Mouse (Mus musculus): ENCODE measurements at regions not wholly inside any gene's neighbourhood (a gene's known extent, or its start where the extent isn't known, plus 50 kb on each side); places are given as distances from the start of the nearest gene placed in this dataset.

- no peak for ATAC-seq
Observed at GRCm38 (mm10) chr13:102533784-102534183, 159.6 kb upstream of the Cd180 start.

GRCm38 (mm10) chr13:102537424-102538242 is 155.7 kb upstream of the Cd180 start:
- ATAC-seq, result no peak

DNA sequence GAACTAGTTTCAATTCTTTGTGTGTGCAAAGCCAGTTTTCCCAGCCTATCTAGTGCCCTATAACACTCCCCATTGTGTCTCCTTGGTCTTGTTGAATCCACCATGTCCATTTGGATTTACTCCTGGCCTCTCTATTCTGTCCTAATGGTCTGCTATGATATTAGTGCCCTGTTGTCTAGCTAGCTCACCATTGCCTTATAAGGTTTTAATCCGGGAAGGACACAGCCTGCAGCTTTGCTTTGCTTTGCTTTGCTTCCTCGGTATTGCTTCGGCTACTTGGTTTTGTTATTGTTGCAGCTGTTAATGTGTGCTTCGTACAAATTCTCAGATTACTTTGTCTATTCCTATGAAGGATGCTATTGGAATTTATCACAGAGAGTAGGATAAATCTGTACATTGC is 152.9 kb upstream of the Cd180 start:
- ATAC-seq, result no peak

GRCm38 (mm10) chr13:102544359-102545165 is 148.8 kb upstream of the Cd180 start:
- ATAC-seq, result no peak

DNA sequence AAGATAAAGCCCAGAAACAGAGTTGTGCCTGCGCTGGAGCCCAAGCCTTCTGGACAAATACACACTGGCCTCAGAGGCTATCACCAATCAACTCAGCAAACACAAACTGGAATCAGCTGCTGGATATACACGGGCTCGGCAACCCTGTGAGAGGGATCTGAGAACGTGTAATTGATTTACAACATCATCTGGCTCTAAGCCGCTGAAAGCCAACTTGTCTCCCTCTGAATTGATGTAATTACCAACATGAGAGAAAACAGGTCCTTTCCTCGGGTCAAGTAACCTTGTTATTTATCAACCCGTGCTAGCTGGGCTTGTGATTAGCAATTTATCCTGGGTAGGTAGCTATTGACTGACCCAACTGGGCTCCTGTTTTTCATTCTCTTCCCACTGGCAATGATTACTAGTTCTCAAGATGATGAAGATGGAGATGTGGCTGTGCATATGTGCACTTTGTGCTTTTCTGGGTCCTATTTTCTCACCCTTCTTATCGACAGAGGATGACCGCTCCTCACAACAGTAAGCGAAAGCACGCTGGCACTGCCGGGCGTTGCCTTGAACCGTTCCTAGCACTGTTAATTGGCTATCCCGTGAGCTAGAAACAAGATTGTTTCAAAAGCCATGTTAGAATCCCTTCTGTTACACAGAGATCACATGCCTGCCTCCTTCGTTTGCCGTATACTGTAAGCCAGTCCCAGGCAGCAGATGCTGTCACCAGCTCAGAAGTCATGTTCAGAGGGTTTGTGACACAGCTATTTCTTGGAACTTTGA is 147.3 kb upstream of the Cd180 start:
- ATAC-seq, result no peak

DNA sequence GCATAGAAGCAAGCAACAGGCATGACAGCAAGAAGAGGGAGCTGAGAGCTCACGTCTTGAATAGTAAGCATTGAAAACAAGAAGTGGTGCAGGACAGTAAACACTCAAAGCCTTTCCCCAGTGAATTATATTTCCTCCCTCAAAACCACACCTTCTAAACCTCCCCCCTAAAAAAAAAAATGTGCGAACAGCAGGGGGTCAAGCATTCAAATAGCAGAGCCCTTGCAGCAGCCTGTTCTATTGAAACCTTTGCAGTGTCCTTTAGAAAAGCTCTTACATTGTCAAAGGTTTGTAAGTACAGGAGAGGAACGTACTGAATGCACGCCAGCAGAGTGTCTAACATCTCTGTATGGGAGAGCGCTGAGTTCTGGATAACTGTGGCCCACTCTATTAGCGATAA is 145.1 kb upstream of the Cd180 start:
- no peak for ATAC-seq

- ATAC-seq, result no peak
Observed at GRCm38 (mm10) chr13:102566846-102567572, 126.3 kb upstream of the Cd180 start.

DNA sequence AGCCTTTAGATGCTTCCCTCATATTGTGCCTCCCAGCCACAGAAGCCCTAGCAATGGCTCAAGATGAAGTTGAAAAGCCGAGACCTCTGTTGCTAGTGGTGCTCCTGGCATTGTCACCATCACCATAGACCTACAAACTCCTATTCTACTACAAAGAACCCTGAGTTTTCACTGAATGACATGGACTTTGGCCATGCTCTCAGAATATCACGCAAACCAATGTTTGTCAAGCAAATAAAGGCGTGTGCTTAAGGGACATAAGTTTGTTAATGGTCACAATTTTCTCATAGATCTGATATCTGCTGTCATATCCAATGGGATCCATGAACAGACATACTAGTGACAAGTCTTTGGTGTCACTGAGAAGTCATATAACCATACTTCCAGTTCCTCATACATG is 123.8 kb upstream of the Cd180 start:
- ATAC-seq, result no peak

- no peak for ATAC-seq
Observed at GRCm38 (mm10) chr13:102570286-102570685, 123.1 kb upstream of the Cd180 start.

- ATAC-seq, result no peak
Observed at GRCm38 (mm10) chr13:102573286-102573921, 120.0 kb upstream of the Cd180 start.

- ATAC-seq, result no peak
Observed at GRCm38 (mm10) chr13:102576871-102577662, 116.3 kb upstream of the Cd180 start.

GRCm38 (mm10) chr13:102578811-102579210 is 114.5 kb upstream of the Cd180 start:
- no peak for ATAC-seq

GRCm38 (mm10) chr13:102579638-102580037 is 113.7 kb upstream of the Cd180 start:
- no peak for ATAC-seq

GRCm38 (mm10) chr13:102583984-102584645 is 109.2 kb upstream of the Cd180 start:
- ATAC-seq, result no peak

- no peak for ATAC-seq
Observed at GRCm38 (mm10) chr13:102586215-102586614, 107.1 kb upstream of the Cd180 start.

GRCm38 (mm10) chr13:102589680-102590435 is 103.5 kb upstream of the Cd180 start:
- no peak for ATAC-seq

DNA sequence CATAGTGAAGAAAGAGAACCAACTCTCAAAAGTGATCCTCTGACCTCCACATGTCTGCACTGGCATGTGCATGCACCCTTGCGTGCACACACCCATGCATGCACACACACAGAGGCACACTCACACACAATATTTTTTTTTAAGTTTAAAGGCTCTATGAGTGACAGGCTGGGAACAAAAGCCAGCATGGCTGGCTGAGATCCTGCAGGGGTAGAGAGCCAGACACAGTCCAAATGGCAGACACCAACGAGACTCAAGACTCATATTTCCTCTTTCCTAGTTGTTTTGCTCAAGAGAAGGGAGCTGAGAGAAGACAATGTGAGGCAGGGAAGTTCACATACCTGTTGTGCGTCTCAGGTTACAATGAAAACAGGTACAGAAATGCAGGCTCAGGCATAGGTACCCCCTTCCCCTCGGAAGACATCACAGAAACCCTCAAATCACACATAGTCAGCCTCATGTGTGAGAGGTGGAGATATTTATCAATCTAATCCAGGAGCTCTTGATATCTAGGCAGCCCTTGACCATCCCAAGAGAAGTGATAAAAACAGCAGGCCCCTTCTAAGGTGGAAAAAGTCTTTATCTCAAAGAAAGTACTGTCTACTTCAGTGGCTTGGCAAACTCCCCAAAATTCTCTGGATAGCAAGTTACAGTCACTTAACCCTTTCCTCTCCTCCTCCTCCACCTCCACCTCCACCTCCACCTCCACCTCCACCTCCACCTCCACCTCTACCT is 101.4 kb upstream of the Cd180 start:
- no peak for ATAC-seq

- no peak for ATAC-seq
Observed at GRCm38 (mm10) chr13:102593405-102594200, 99.8 kb upstream of the Cd180 start.
